Mouse (Mus musculus): ENCODE data around the gene Polr2c.
"Not testable (repeated sequence)": the region's sequence is repeated elsewhere in the genome, so short reads cannot be mapped to it uniquely, and the experiment has no call there.

Gene Polr2c

GRCm38 (mm10) chr8:94857346-94858173 lies at the start of gene Polr2c:
Gene Polr2c (plus strand): TSS chr8:94857450.
- peak; percentile 95 for DNase-seq

GRCm38 (mm10) chr8:94807506-94807905 lies 49.7 kb upstream of the Polr2c start:
- peak; percentile 39 for DNase-seq

DNA sequence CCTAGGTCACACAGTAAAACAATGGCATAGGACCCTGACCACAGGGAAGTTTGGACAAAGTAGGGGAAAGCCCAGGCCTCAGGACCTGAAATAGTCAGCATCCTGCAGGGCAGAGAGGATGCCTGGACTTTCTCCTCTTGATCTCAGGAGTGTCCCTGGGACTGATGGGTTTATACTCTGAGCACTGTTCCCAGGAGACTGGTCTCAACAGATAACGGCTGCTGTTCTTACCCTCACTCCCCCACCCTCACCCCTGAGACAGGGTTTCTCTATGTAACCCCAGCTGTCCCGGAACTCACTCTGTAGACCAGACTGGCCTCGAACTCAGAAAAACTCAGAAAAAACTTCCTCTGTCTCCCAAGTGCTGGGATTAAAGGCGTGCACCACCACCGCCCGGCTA lies 48.9 kb upstream of the Polr2c start:
- no peak for DNase-seq

DNA sequence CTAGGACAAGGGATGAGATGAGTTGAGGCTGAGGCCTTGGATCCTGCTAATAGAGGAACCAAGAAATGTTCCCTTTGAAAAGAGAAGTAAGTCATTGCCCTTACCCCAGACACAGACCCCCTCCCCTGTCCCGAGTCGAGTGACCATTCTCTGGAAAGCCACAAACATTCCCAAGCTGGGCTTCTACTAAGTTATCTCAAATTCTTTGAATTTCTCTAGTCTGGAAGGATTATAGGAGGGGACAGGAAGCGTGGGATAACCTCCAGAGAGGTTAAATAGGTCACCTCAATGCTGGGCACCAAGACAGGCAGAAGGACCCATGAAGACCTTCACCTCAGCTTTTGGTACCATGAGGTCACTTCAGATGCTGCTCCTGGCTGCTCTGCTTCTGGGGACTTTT lies 47.1 kb upstream of the Polr2c start, which contains the start of gene Ccl17:
Gene Ccl17, plus strand, starts transcription at position 301 of the 400 bp plus-strand sequence.
- no peak for DNase-seq

- DNase-seq, result no peak
Observed at GRCm38 (mm10) chr8:94810855-94811254, 46.4 kb upstream of the Polr2c start.

DNA sequence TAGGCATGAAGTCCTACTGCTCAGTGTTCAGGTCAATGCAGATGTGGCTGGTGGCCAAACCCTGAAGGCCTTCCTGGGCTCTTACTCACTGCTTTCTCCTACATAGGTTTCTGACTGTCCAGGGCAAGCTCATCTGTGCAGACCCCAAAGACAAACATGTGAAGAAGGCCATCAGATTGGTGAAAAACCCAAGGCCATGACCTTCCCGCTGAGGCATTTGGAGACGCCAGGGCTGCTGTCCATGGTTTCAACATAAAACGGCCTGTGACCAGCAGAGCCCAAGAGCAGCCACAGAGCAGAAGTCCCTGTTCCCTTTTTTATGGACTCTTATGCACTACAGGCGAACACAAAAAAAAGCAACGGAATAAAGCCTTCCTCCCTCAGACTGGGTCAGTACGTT lies 45.6 kb upstream of the Polr2c start:
- no peak for DNase-seq

DNA sequence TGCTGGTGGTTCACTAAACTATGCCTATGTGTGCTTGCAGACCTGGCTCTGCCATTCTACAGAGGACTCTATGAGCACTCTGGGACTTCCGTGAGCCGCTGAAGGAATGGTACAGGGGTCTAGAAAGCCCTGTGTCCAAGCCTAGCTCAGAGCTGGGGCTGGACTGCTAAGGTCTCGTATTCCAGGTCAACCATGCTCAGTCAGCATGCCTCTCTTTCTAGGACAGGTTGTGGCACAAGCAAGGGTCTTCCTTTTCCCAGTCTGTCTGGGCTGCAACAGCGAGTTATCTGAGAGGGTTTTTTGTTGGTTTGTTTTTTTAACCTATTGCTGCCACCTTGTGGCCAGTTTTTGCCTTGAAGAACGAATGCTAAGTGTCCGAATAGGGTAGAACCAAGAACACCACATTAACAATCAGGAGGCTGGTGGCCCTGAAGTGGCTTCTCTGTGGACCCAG lies 44.6 kb upstream of the Polr2c start:
- peak; percentile 91 for DNase-seq

DNA sequence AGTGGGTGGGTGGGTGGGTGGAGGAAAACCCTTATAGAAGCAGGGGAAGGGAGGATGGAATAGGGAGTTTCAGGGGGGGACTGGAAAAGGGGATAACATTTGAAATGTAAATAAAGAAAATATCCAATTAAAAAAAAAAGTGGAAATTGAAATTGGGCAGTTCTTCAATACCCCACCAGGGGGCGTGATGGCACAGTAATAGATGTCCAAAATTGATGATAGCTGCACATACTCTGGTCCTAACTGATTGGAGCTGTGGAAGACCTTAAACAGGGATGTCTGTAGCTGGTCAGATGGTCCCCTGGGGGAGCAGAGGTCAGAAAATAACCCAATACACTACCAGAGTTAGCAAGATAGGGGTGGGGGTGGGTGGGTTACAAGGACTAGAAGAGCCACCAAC lies 42.7 kb upstream of the Polr2c start:
- peak; percentile 50 for DNase-seq

- no peak for DNase-seq
Observed at GRCm38 (mm10) chr8:94817933-94818332, 39.3 kb upstream of the Polr2c start.

GRCm38 (mm10) chr8:94819671-94820179 lies 37.5 kb upstream of the Polr2c start:
- DNase-seq, result no peak

- peak; percentile 42 for DNase-seq
Observed at GRCm38 (mm10) chr8:94820553-94820952, 36.7 kb upstream of the Polr2c start.

- DNase-seq, result no peak
Observed at GRCm38 (mm10) chr8:94821381-94821780, 35.9 kb upstream of the Polr2c start.

DNA sequence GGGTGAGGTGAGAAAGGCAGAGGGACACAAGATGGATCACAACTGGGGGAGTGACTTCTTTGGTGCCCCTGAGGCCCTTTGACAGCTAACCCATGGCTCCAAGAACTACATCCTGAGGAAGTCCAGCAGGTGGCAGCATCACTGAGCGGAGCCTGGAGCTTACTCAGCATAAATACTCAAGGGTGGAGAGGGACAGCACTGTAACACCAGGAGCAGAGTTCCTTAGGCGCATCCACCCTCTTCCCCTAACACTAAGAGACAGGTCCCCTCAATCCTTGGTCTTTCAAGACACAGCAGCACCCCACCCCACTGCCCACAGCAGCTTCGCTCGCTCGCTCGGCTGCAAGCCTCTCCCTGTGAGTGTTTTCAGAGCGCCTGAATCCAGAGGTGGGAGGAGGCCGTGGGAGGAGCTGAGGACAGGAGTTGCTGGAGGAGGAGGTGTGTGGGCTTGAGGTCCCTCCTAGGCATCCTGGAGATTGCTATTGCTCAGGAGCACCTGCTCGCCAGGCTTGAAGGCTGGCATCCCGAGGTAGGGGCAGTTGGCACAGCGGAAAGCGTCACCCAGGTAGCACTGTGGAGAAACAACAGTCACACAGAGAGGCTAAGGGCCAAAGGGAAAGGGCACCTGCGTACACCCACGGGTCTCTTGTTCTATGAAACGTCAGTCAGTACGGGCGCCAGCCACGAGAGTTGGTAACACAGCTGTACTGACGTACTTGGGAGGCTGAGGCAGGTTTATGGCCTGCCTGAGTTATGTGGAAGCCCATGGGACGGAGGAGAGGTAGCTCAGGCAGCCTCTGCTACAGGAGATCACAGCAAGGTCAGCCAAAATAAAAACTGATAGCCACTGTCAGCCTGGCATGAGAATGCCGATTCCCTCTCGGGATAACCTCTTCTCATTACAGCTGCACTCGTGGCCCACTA lies 34.4 kb upstream of the Polr2c start:
- DNase-seq, result peak; percentile 84

DNA sequence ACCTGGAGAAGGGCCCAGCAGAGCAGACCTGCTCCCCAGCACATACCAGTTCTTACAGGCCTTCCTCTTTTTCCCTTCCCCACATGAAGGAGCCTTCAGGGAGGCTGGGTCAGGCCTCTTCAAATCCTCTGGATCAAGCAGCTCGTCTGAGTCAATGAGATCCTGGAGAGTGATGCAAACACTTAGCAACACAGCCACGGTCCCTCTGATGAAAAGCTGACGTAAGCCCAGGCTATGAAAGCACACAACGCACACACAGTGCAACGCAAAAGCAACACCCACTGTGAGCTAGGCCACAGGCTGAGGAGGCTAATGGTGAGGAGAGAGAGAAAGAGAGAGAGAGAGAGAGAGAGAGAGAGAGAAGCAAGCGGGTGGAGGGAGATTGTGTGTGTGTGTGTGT lies 32.1 kb upstream of the Polr2c start:
- DNase-seq, result no peak

- no peak for DNase-seq
Observed at GRCm38 (mm10) chr8:94826210-94826609, 31.0 kb upstream of the Polr2c start.

GRCm38 (mm10) chr8:94828284-94828683 lies 29.0 kb upstream of the Polr2c start:
- DNase-seq, result no peak

DNA sequence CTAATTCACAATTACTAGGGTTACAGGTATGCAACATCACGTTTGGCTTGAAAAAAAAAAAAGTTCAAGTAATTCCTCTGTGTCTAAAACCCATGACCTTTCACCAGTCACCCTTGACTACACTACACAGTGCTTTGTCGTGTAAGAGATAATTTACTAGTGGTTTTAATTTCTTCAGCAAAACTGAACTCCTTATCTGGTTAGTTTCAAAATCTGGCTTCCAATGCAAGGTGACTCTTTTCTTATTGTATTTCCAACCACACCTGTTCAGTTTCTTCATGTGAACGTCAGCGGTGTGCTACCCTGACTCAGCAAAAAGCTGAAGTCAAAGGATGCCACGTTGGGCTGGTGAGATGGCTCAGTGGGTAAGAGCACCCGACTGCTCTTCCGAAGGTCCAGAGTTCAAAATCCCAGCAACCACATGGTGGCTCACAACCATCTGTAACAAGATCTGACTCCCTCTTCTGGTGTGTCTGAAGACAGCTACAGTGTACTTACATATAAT lies 23.3 kb upstream of the Polr2c start:
- DNase-seq, result not testable (repeated sequence)

DNA sequence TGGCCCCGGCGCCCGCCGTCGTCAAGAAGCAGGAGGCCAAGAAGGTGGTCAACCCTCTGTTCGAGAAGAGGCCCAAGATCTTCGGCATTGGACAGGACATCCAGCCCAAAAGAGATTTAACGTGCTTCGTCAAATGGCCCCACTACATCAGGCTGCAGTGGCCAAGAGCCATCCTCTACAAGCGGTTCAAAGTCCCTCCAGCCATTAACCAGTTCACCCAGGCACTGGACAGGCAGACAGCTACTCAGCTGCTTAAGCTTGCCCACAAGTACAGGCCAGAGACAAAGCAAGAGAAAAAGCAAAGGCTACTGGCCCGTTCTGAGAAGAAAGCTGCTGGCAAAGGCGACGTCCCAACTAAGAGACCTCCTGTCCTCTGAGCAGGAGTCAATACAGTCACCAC lies 21.5 kb upstream of the Polr2c start:
- DNase-seq, result not testable (repeated sequence)

- no peak for DNase-seq
Observed at GRCm38 (mm10) chr8:94836456-94837240, 20.6 kb upstream of the Polr2c start.

- peak; percentile 98 for DNase-seq
Observed at GRCm38 (mm10) chr8:94837662-94838574, 19.3 kb upstream of the Polr2c start, which contains the start of the genes Coq9 and Ciapin1. Gene Coq9 (plus strand): TSS chr8:94838321. Gene Ciapin1 (minus strand): TSS chr8:94838358.

DNA sequence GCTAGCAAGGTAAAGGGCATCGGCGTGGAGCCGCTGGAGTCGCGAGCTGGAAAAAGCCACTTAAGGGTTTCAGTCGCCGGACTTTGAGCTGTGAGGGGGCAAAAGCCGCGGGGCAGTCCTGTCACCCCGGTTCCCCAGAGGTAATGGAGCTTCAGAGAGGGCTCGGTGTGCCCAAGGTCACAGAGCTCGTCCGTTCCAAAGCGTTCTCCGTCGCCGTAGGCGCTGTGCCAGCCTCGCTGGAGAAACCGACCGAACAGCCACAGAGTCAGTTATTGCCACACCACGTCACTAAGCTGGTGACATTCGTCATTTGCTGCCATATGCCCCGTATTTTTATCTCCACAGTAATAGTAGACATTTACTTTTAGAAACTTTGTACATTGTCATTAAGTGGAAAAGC lies 18.6 kb upstream of the Polr2c start:
- peak; percentile 83 for DNase-seq
